Mouse (Mus musculus) MEL (cell line): ENCODE measurements around the gene Slc22a13. TPM values are rescaled to one million over a fixed set of nuclear protein-coding genes. Genes with fewer than 3 reads are reported as not detected.

Experiments used
- DNase-seq: peaks from one replicate; pipeline ENCODE4 v3.0.0; 2011; ENCODE audit warnings: low read depth, low spot score
- H3K27ac ChIP-seq: 2 replicates; pipeline ENCODE4 v1.5.1; 2012; ENCODE audit warnings: low read depth, mild to moderate bottlenecking, control low read depth, low read length, moderate library complexity; ENCODE audit not compliant: control insufficient read depth
- H3K27me3 ChIP-seq, 2 experiments: fragments of 150-350 bp in 1 of 2; sonication (generic) in 1 of 2; 2 replicates each; pipeline ENCODE4 v1.6.1; 2012; ENCODE audit warnings: low read length in 2 of 2, mild to moderate bottlenecking in 2 of 2, improper control_type of control experiment in 1 of 2, moderate library complexity in 1 of 2; ENCODE audit not compliant: insufficient read depth in 2 of 2, control insufficient read depth in 1 of 2
- H3K36me3 ChIP-seq, 2 experiments: 2 replicates each; pipeline ENCODE4 v1.6.1; 2012 to 2014; ENCODE audit warnings: low read length in 2 of 2, improper control_type of control experiment in 1 of 2, inconsistent platforms in 1 of 2, mild to moderate bottlenecking in 1 of 2; ENCODE audit not compliant: insufficient read depth in 2 of 2, control insufficient read depth in 1 of 2
- H3K4me1 ChIP-seq, 2 experiments: fragments of 150-350 bp in 1 of 2; sonication (generic) in 1 of 2; 2 replicates each; pipeline ENCODE4 v1.6.1; 2012; ENCODE audit warnings: low read length in 2 of 2, improper control_type of control experiment in 1 of 2, mild to moderate bottlenecking in 1 of 2; ENCODE audit not compliant: insufficient read depth in 2 of 2, control insufficient read depth in 1 of 2
- H3K4me3 ChIP-seq, 2 experiments: fragments of 150-350 bp in 1 of 2; sonication (generic) in 1 of 2; 2 replicates each; pipeline ENCODE4 v1.5.1; 2012; ENCODE audit warnings: low read depth in 2 of 2, low read length in 2 of 2, mild to moderate bottlenecking in 2 of 2, moderate library complexity in 2 of 2, control low read depth in 1 of 2, improper control_type of control experiment in 1 of 2; ENCODE audit not compliant: control insufficient read depth in 1 of 2, insufficient read depth in 1 of 2
- H3K79me2 ChIP-seq: 2 replicates; pipeline ENCODE4 v1.6.1; 2012; ENCODE audit warnings: mild to moderate bottlenecking, low read length, moderate library complexity; ENCODE audit not compliant: control insufficient read depth, poor library complexity, insufficient read depth
- H3K9ac ChIP-seq: 2 replicates; pipeline ENCODE4 v1.6.1; 2012; ENCODE audit warnings: low read depth, mild to moderate bottlenecking, control low read depth, low read length, moderate library complexity; ENCODE audit not compliant: control insufficient read depth, poor library complexity, severe bottlenecking
- H3K9me3 ChIP-seq: fragments of 150-350 bp; sonication (generic); replicated peaks from 2 replicates; pipeline ENCODE4 v1.6.1; 2012; ENCODE audit warnings: mild to moderate bottlenecking, low read length, improper control_type of control experiment, moderate library complexity; ENCODE audit not compliant: insufficient read depth
- CHD1 ChIP-seq: IDR thresholded peaks from 2 replicates; pipeline ENCODE4 v1.6.1; 2012; ENCODE audit warnings: low read depth, mild to moderate bottlenecking, inconsistent platforms, low read length, improper control_type of control experiment
- CHD2 ChIP-seq: IDR thresholded peaks from 2 replicates; pipeline ENCODE4 v1.6.1; 2011; ENCODE audit warnings: low read length, improper control_type of control experiment
- CTCF ChIP-seq, 3 experiments: IDR thresholded peaks in 2 of 3; conservative IDR thresholded peaks in 1 of 3; 2 replicates each; pipeline ENCODE4 v1.5.1; 2011 to 2012; ENCODE audit warnings: low read length in 3 of 3, low read depth in 2 of 3, mild to moderate bottlenecking in 2 of 3, improper control_type of control experiment in 1 of 3, inconsistent platforms in 1 of 3, mixed read lengths in 1 of 3, moderate library complexity in 1 of 3; ENCODE audit not compliant: control insufficient read depth in 1 of 3, insufficient read depth in 1 of 3, poor library complexity in 1 of 3, severe bottlenecking in 1 of 3
- ELF1 ChIP-seq: IDR thresholded peaks from 2 replicates; pipeline ENCODE4 v1.6.1; 2014; ENCODE audit warnings: low read depth, mild to moderate bottlenecking, inconsistent platforms, low read length, improper control_type of control experiment, moderate library complexity
- EP300 ChIP-seq, 2 experiments: IDR thresholded peaks; 2 replicates each; pipeline ENCODE4 v1.6.1; 2011; ENCODE audit warnings: improper control_type of control experiment in 2 of 2, low read length in 2 of 2, low read depth in 1 of 2, mild to moderate bottlenecking in 1 of 2
- ETS1 ChIP-seq: IDR thresholded peaks from 2 replicates; pipeline ENCODE4 v1.6.1; 2012; ENCODE audit warnings: low read depth, mild to moderate bottlenecking, inconsistent platforms, low read length, improper control_type of control experiment, moderate library complexity
- GABPA ChIP-seq: IDR thresholded peaks from 2 replicates; pipeline ENCODE4 v1.6.1; 2012; ENCODE audit warnings: low read depth, mild to moderate bottlenecking, inconsistent platforms, low read length, improper control_type of control experiment, moderate library complexity
- GATA1 ChIP-seq: IDR thresholded peaks from 2 replicates; pipeline ENCODE4 v1.6.1; 2011; ENCODE audit warnings: low read depth, low read length, improper control_type of control experiment
- HCFC1 ChIP-seq: IDR thresholded peaks from 2 replicates; pipeline ENCODE4 v1.6.1; 2012; ENCODE audit warnings: low read depth, mild to moderate bottlenecking, inconsistent platforms, low read length, improper control_type of control experiment, moderate library complexity
- JUND ChIP-seq: IDR thresholded peaks from 2 replicates; pipeline ENCODE4 v1.6.1; 2011; ENCODE audit warnings: low read depth, mild to moderate bottlenecking, improper control_type of control experiment, low read length
- KAT2A ChIP-seq: conservative IDR thresholded peaks from 2 replicates; pipeline ENCODE4 v1.6.1; 2012; ENCODE audit warnings: low read depth, low read length, improper control_type of control experiment, inconsistent platforms
- MAX ChIP-seq: IDR thresholded peaks from 2 replicates; pipeline ENCODE4 v1.6.1; 2011; ENCODE audit warnings: low read length, improper control_type of control experiment
- MAZ ChIP-seq: IDR thresholded peaks from 2 replicates; pipeline ENCODE4 v1.6.1; 2012; ENCODE audit warnings: low read depth, mild to moderate bottlenecking, inconsistent platforms, low read length, improper control_type of control experiment
- MEF2A ChIP-seq: IDR thresholded peaks from 2 replicates; pipeline ENCODE4 v1.6.1; 2014; ENCODE audit warnings: low read depth, mild to moderate bottlenecking, inconsistent platforms, low read length, improper control_type of control experiment; ENCODE audit not compliant: poor library complexity, insufficient replicate concordance, severe bottlenecking; ENCODE audit errors: extremely low read depth
- MXI1 ChIP-seq: IDR thresholded peaks from 2 replicates; pipeline ENCODE4 v1.6.1; 2011; ENCODE audit warnings: mild to moderate bottlenecking, low read depth, low read length, improper control_type of control experiment
- MYC ChIP-seq: IDR thresholded peaks from 2 replicates; pipeline ENCODE4 v1.6.1; 2011; ENCODE audit warnings: low read depth, mild to moderate bottlenecking, low read length, improper control_type of control experiment, moderate library complexity
- NELFE ChIP-seq: IDR thresholded peaks from 2 replicates; pipeline ENCODE4 v1.6.1; 2011; ENCODE audit warnings: low read depth, low read length, improper control_type of control experiment
- NRF1 ChIP-seq: IDR thresholded peaks from 2 replicates; pipeline ENCODE4 v1.6.1; 2014; ENCODE audit warnings: low read depth, mild to moderate bottlenecking, inconsistent platforms, low read length, improper control_type of control experiment, moderate library complexity; ENCODE audit not compliant: poor library complexity, insufficient read depth, severe bottlenecking
- POLR2A ChIP-seq, 2 experiments: IDR thresholded peaks; 2 replicates each; pipeline ENCODE4 v1.6.1; 2011 to 2012; ENCODE audit warnings: low read length in 2 of 2, mild to moderate bottlenecking in 2 of 2, control low read depth in 1 of 2, improper control_type of control experiment in 1 of 2, low read depth in 1 of 2, moderate library complexity in 1 of 2; ENCODE audit not compliant: control insufficient read depth in 1 of 2, insufficient read depth in 1 of 2, poor library complexity in 1 of 2
- RAD21 ChIP-seq: IDR thresholded peaks from 2 replicates; pipeline ENCODE4 v1.6.1; 2011; ENCODE audit warnings: mild to moderate bottlenecking, low read depth, low read length, improper control_type of control experiment
- RCOR1 ChIP-seq: IDR thresholded peaks from 2 replicates; pipeline ENCODE4 v1.6.1; 2012; ENCODE audit warnings: low read depth, mild to moderate bottlenecking, inconsistent platforms, low read length, improper control_type of control experiment
- SIN3A ChIP-seq: IDR thresholded peaks from 2 replicates; pipeline ENCODE4 v1.6.1; 2012; ENCODE audit warnings: low read length, improper control_type of control experiment, inconsistent platforms
- TBP ChIP-seq: IDR thresholded peaks from 2 replicates; pipeline ENCODE4 v1.8.0; 2011; ENCODE audit warnings: low read depth, low read length, improper control_type of control experiment
- TCF12 ChIP-seq: IDR thresholded peaks from 2 replicates; pipeline ENCODE4 v1.6.1; 2014; ENCODE audit warnings: low read depth, mild to moderate bottlenecking, inconsistent platforms, low read length, improper control_type of control experiment, moderate library complexity
- UBTF ChIP-seq: IDR thresholded peaks from 2 replicates; pipeline ENCODE4 v1.6.1; 2012; ENCODE audit warnings: low read depth, mild to moderate bottlenecking, inconsistent platforms, low read length, improper control_type of control experiment, moderate library complexity, borderline replicate concordance; ENCODE audit not compliant: insufficient read depth
- USF1 ChIP-seq: IDR thresholded peaks from 2 replicates; pipeline ENCODE4 v1.6.1; 2014; ENCODE audit warnings: low read depth, mild to moderate bottlenecking, inconsistent platforms, low read length, improper control_type of control experiment, moderate library complexity
- USF2 ChIP-seq, 2 experiments: IDR thresholded peaks; 2 replicates each; pipeline ENCODE4 v1.6.1; 2011 to 2012; ENCODE audit warnings: improper control_type of control experiment in 2 of 2, low read length in 2 of 2, borderline replicate concordance in 1 of 2, inconsistent platforms in 1 of 2, low read depth in 1 of 2, mild to moderate bottlenecking in 1 of 2; ENCODE audit not compliant: insufficient read depth in 1 of 2
- ZC3H11A ChIP-seq: IDR thresholded peaks from 2 replicates; pipeline ENCODE4 v1.6.1; 2012; ENCODE audit warnings: low read depth, mild to moderate bottlenecking, inconsistent platforms, low read length, improper control_type of control experiment
- ZKSCAN1 ChIP-seq: IDR thresholded peaks from 2 replicates; pipeline ENCODE4 v1.6.1; 2012; ENCODE audit warnings: low read depth, mild to moderate bottlenecking, inconsistent platforms, low read length, improper control_type of control experiment, moderate library complexity
- ZMIZ1 ChIP-seq: IDR thresholded peaks from 2 replicates; pipeline ENCODE4 v1.6.1; 2012; ENCODE audit warnings: low read depth, mild to moderate bottlenecking, inconsistent platforms, low read length, improper control_type of control experiment, moderate library complexity
- ZNF384 ChIP-seq: IDR thresholded peaks from 2 replicates; pipeline ENCODE4 v1.6.1; 2012; ENCODE audit warnings: low read depth, mild to moderate bottlenecking, inconsistent platforms, low read length, improper control_type of control experiment
- polyA plus RNA-seq, 2 experiments: library from polyadenylated mRNA; stranded (reverse) in 1 of 2; unstranded in 1 of 2; fragments of >175 nt in 1 of 2; fragments of >200 nt in 1 of 2; gene quantifications; 2 replicates each; pipeline versions ENCODE4 v1.2.1 to v1.2.4; 2012; ENCODE audit warnings: low replicate concordance in 2 of 2, low read depth in 1 of 2; ENCODE audit not compliant: insufficient read length in 2 of 2, insufficient read depth in 1 of 2, missing spikeins in 1 of 2
- total RNA-seq: library from RNA; depleted of rRNA; stranded (reverse); fragments of 300-350 nt; gene quantifications from 2 replicates; pipeline ENCODE4 v1.2.3, GENCODE M21; 2012

Gene Slc22a13
- total and polyA plus RNA-seq, 3 experiments: 0.04 TPM; not detected in 2

DNA sequence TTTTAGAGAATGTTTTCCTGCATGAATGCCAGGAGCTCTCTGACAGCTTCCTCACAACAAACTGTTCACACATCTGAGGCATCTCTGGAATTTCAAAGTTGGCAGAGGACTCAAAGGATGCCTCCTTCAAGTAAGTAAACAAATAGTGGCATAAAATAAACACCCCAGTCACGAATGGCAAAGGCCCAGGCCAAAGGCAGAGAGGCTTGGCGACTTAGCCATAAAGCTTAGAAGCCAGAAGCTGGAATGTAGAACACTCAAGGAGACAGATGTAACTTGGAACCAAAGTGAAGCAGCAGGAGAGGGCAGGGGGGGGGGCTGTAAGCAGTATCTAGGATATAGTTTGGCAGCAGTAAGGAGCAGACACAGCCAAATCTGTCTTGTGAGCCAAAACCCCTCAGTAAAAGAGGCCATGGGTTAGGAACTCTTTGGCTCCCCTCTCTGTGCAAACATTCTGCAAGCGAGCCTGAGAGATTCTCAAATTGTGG, 27.6 kb downstream of the Slc22a13 start:
- Histone ChIP-seq H3K9me3 (no peaks in the 10 kb centered on the region), H3K27ac (no peak overlapping the region), H3K79me2 (no peaks in the 10 kb centered on the region), H3K9ac (no peak overlapping the region), H3K36me3 (no peaks in the 10 kb centered on the region), H3K4me1 (peaks cover 0 to 11% of the 10 kb centered on the region in 2 experiments; a peak in 2 of 4 replicates), H3K27me3 (0 out of 4 replicates have a peak, but pooled peaks cover 0 to 1% of the 10 kb centered on the region in 2 experiments), H3K4me3 (no peak overlapping the region)
- TF ChIP-seq CHD1 (no peak), NELFE (no peak), MXI1 (no peak), ZNF384 (no peak), MAZ (no peak), POLR2A (IDR thresholded peaks at IDR 0.05; ENCODE audit: control insufficient read depth in 1 of 2, insufficient read depth in 1 of 2, low read depth in 1 of 2, low read length in 2 of 2, poor library complexity in 1 of 2) (no peak), ZKSCAN1 (no peak), TCF12 (no peak), ELF1 (no peak), UBTF (no peak)
- DNase-seq: no peak

DNA sequence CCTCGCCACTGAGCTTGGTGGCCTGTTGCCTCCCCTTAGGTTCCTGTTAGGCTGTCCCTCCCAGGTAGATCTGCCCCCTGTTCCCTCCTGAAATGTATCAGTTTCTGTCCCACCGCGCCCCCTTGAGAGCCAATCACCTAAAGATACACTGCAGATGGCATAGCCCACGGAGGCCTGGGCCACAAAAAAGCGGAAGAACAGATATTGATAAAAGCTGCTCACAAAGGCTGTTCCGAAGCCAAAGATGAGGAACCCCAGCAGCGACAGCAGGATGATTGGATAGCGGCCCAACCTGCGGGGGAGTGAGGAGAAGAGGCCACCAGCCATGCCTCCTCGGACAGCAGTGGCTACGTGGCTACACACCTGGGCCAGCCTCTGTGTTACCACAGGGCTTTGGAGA, 29.6 kb downstream of the Slc22a13 start:
- Histone ChIP-seq H3K4me3 (no peak overlapping the region), H3K79me2 (no peaks in the 10 kb centered on the region), H3K9ac (no peak overlapping the region), H3K27ac (no peak overlapping the region), H3K9me3 (no peaks in the 10 kb centered on the region), H3K4me1 (peaks cover 0 to 11% of the 10 kb centered on the region in 2 experiments; a peak in 2 of 4 replicates), H3K27me3 (0 out of 4 replicates have a peak, but pooled peaks cover 0 to 1% of the 10 kb centered on the region in 2 experiments), H3K36me3 (no peaks in the 10 kb centered on the region)
- DNase-seq: peak; percentile 86
- TF ChIP-seq MAX (no peak), SIN3A (peak; percentile 30; the same call in 1 of the 2 replicates), CTCF (IDR thresholded peaks at IDR 0.05 in 2 of 3, conservative IDR thresholded peaks at IDR 0.05 in 1 of 3; ENCODE audit: control insufficient read depth in 1 of 3, insufficient read depth in 1 of 3, low read depth in 2 of 3, low read length in 3 of 3, poor library complexity in 1 of 3, severe bottlenecking in 1 of 3) (no peak; a peak in 1 of 6 replicates), GABPA (no peak), ZMIZ1 (no peak), POLR2A (IDR thresholded peaks at IDR 0.05; ENCODE audit: control insufficient read depth in 1 of 2, insufficient read depth in 1 of 2, low read depth in 1 of 2, low read length in 2 of 2, poor library complexity in 1 of 2) (no peak), NRF1 (no peak), TBP (0 out of 2 replicates have a peak, but pooled peaks have one; percentile 39), RCOR1 (no peak), HCFC1 (no peak), USF1 (no peak), EP300 (IDR thresholded peaks at IDR 0.05; ENCODE audit: low read depth in 1 of 2, low read length in 2 of 2) (peak; percentile 47 to 54), CHD1 (no peak), RAD21 (no peak), ZKSCAN1 (no peak), GATA1 (peak; percentile 64), USF2 (IDR thresholded peaks at IDR 0.05; ENCODE audit: borderline replicate concordance in 1 of 2, insufficient read depth in 1 of 2, low read depth in 1 of 2, low read length in 2 of 2) (no peak), MYC (no peak), MEF2A (no peak), ZC3H11A (no peak), ETS1 (no peak), JUND (no peak), CHD2 (no peak), MXI1 (no peak), KAT2A (no peak), ELF1 (0 out of 2 replicates have a peak, but pooled peaks have one; percentile 15)
